Mouse (Mus musculus) spleen, postnatal 14 days (tissue): Measurements from ENCODE around the gene St6galnac5.
A peak's percentile ranks its signal among the peaks of the same experiment; 100 is the strongest.

Experiments used
- DNase-seq, 2 experiments: peaks; one replicate each; pipeline ENCODE4 v3.0.0; 2021 to 2022; ENCODE audit warnings: low spot score in 2 of 2

St6galnac5 gene

GRCm38 (mm10) chr3:152981988-152982387 is at the start of gene St6galnac5:
Gene St6galnac5, minus strand, starts transcription at chr3:152982246.
- DNase-seq = no peak

- no peak for DNase-seq
Measured at GRCm38 (mm10) chr3:153030756-153031155, 48.7 kb upstream of the St6galnac5 start.

GRCm38 (mm10) chr3:153024016-153024415 is 42.0 kb upstream of the St6galnac5 start:
- no peak for DNase-seq

- no peak for DNase-seq
Measured at GRCm38 (mm10) chr3:153018051-153018450, 36.0 kb upstream of the St6galnac5 start.

- DNase-seq = no peak
Measured at GRCm38 (mm10) chr3:153016355-153016754, 34.3 kb upstream of the St6galnac5 start.

- DNase-seq = no peak
Measured at GRCm38 (mm10) chr3:153006893-153007292, 24.8 kb upstream of the St6galnac5 start.

GRCm38 (mm10) chr3:152998901-152999300 is 16.9 kb upstream of the St6galnac5 start:
- DNase-seq = no peak

GRCm38 (mm10) chr3:152998106-152998505 is 16.1 kb upstream of the St6galnac5 start:
- DNase-seq = no peak

GRCm38 (mm10) chr3:152993608-152994007 is 11.6 kb upstream of the St6galnac5 start:
- DNase-seq = no peak

GRCm38 (mm10) chr3:152990787-152991186 is 8.7 kb upstream of the St6galnac5 start:
- DNase-seq = no peak

GRCm38 (mm10) chr3:152980978-152981974 is 770 bp downstream of the St6galnac5 start:
- no peak for DNase-seq

GRCm38 (mm10) chr3:152980431-152980830 is 1.6 kb downstream of the St6galnac5 start:
- DNase-seq = no peak

- DNase-seq = no peak
Measured at GRCm38 (mm10) chr3:152979481-152980092, 2.5 kb downstream of the St6galnac5 start.

- DNase-seq = no peak
Measured at GRCm38 (mm10) chr3:152971373-152971772, 10.7 kb downstream of the St6galnac5 start.

GRCm38 (mm10) chr3:152969774-152970347 is 12.2 kb downstream of the St6galnac5 start:
- DNase-seq = no peak

GRCm38 (mm10) chr3:152961855-152962376 is 20.1 kb downstream of the St6galnac5 start:
- DNase-seq = no peak

GRCm38 (mm10) chr3:152958358-152959150 is 23.5 kb downstream of the St6galnac5 start:
- DNase-seq = peak; percentile 27 to 65

- DNase-seq = no peak
Measured at GRCm38 (mm10) chr3:152956771-152957170, 25.3 kb downstream of the St6galnac5 start.

- no peak for DNase-seq
Measured at GRCm38 (mm10) chr3:152956038-152956437, 26.0 kb downstream of the St6galnac5 start.

GRCm38 (mm10) chr3:152951634-152952545 is 30.2 kb downstream of the St6galnac5 start:
- DNase-seq = no peak
